Mouse (Mus musculus) hindbrain, postnatal 0 days (tissue): ENCODE results near the gene Gm10320. TPM values are rescaled to one million over a fixed set of nuclear protein-coding genes. Genes with fewer than 3 reads are reported as not detected.

Experiments
- ATAC-seq: fragments of 200-750 bp; cut with Nextera tagmentation; 2 replicates; pipeline ENCODE4 v1.8.0; 2017; ENCODE audit warnings: mild to moderate bottlenecking, moderate TSS enrichment, moderate library complexity
- DNase-seq: peaks from one replicate; pipeline ENCODE4 v3.0.0-alpha.2; 2015; ENCODE audit warnings: low spot score
- H3K27ac ChIP-seq: fragments of 300-500 bp; sonication (generic); 2 replicates; pipeline ENCODE4 v1.5.1; 2014; ENCODE audit warnings: mild to moderate bottlenecking
- H3K27me3 ChIP-seq: fragments of 300-500 bp; sonication (generic); 2 replicates; pipeline ENCODE4 v1.6.1; 2014; ENCODE audit warnings: low read length, mixed read lengths; ENCODE audit not compliant: insufficient read depth
- H3K36me3 ChIP-seq: fragments of 300-500 bp; sonication (generic); 2 replicates; pipeline ENCODE4 v1.6.1; 2014; ENCODE audit warnings: low read length, mixed read lengths; ENCODE audit not compliant: insufficient read depth
- H3K4me1 ChIP-seq: fragments of 300-500 bp; sonication (generic); 2 replicates; pipeline ENCODE4 v1.6.1; 2014; ENCODE audit warnings: antibody characterized with exemption, low read length, mixed read lengths; ENCODE audit not compliant: insufficient read depth
- H3K4me2 ChIP-seq: fragments of 300-500 bp; sonication (generic); 2 replicates; pipeline ENCODE4 v1.6.1; 2014; ENCODE audit warnings: low read depth, mild to moderate bottlenecking, low read length, moderate library complexity, mixed read lengths
- H3K4me3 ChIP-seq: fragments of 300-500 bp; sonication (generic); 2 replicates; pipeline ENCODE4 v1.5.1; 2014; ENCODE audit warnings: low read length
- H3K9ac ChIP-seq: fragments of 300-500 bp; sonication (generic); replicated peaks from 2 replicates; pipeline ENCODE4 v1.6.1; 2014; ENCODE audit warnings: mild to moderate bottlenecking, low read length, moderate library complexity, mixed read lengths
- H3K9me3 ChIP-seq: fragments of 300-500 bp; sonication (generic); 2 replicates; pipeline ENCODE4 v1.6.1; 2016; ENCODE audit warnings: low read length, mixed read lengths
- CTCF ChIP-seq: IDR thresholded peaks from 2 replicates; pipeline ENCODE4 v1.5.1; 2016; ENCODE audit warnings: antibody characterized with exemption, control low read depth, low read depth
- WGBS: fragments of 180-500 bp; shearing (Covaris S2); extraction: QIAGEN DNeasy Blood & Tissue Kit; methylation state at CpG from one replicate; pipeline ENCODE4 v1.1.7; 2014; 5-methylcytosine and 5-hydroxymethylcytosine counted together
- polyA plus RNA-seq: library from polyadenylated mRNA; unstranded; fragments of >200 nt; fragmentation: Nextera tagmentation; extraction: Ambion mirVana; gene quantifications from 2 replicates; pipeline ENCODE4 v1.2.1, GENCODE M21; 2015
- total RNA-seq: library from RNA; depleted of rRNA; stranded (reverse); fragments of >200 nt; gene quantifications from 2 replicates; pipeline ENCODE4 v1.2.3, GENCODE M21; 2014; rRNA removed

Gm10320 gene
- total and polyA plus RNA-seq, 2 experiments from 2014 or later: 0.52 to 0.74 TPM

DNA sequence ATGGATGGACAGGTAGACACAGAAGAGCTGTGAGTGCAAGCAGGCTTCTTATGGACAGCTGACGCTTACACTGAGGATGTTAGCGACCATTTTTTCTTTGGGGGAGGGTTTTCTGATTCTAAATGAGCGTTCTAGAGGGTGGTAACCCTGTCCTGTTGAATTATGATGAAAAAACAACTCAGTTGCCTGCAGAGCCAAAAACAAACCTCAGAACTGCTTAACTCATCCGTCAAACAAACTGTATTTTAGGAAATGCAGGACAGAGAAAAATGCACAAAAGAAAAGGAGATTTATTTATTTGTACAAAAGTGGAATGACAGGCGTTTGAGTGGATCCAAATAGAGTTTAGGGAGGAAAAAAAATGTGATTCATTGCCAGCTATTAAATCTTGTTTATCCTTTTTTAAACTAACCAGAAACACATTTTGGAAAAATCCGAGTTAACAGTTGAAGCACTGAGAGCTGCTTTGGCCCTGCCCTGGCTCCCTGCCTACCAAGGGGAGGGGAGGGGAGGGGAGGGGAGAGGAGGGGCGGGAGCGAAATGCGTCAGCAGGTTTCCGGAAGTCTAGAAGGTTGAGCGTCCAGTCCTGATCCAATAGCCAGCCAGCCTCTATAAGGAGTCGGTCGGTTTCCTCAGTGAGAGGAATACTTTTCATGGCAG, 51.4 kb downstream of the Gm10320 start:
- Histone ChIP-seq H3K36me3 (no peaks in the 10 kb centered on the region), H3K4me2 (no peak overlapping the region), H3K27ac (no peak overlapping the region), H3K27me3 (no peaks in the 10 kb centered on the region), H3K9me3 (no peaks in the 10 kb centered on the region), H3K4me3 (no peak overlapping the region), H3K9ac (no peak overlapping the region), H3K4me1 (no peaks in the 10 kb centered on the region)
- DNase-seq: peak; percentile 11
- WGBS: 49% methylated on average over 13 of the region's 13 CpGs
- TF ChIP-seq CTCF: no peak
- ATAC-seq: no peak

Other genes starting within 250 kb of the Gm10320 start
- gene Utp15, start 229.0 kb downstream of the Gm10320 start, total RNA-seq: 18.0 and 22.6 TPM in 2 replicates
- 22.6 and 23.1 TPM in 2 replicates for gene Utp15, start 229.0 kb downstream of the Gm10320 start, polyA plus RNA-seq
- 65.6 and 66.8 TPM in 2 replicates for gene Ankra2, start 228.9 kb downstream of the Gm10320 start, total RNA-seq
- gene Ankra2, start 228.9 kb downstream of the Gm10320 start, polyA plus RNA-seq: 79.7 and 80.3 TPM in 2 replicates
- gene Gm21976, start 212.1 kb downstream of the Gm10320 start, total RNA-seq: not detected in 2 replicates
- not detected in 2 replicates for gene Gm21976, start 212.1 kb downstream of the Gm10320 start, polyA plus RNA-seq
- 181 and 252 TPM in 2 replicates for gene Btf3, start 175.0 kb downstream of the Gm10320 start, total RNA-seq
- gene Btf3, start 175.0 kb downstream of the Gm10320 start, polyA plus RNA-seq: 476 and 491 TPM in 2 replicates
- 1.6 and 2.1 TPM in 2 replicates for gene Foxd1, start 137.8 kb downstream of the Gm10320 start, total RNA-seq
- gene Foxd1, start 137.8 kb downstream of the Gm10320 start, polyA plus RNA-seq: 0.74 and 0.88 TPM in 2 replicates
- gene Tmem174, start 145.4 kb upstream of the Gm10320 start, total RNA-seq: not detected in 2 replicates
- gene Tmem174, start 145.4 kb upstream of the Gm10320 start, polyA plus RNA-seq: 0.10 TPM in 1 of 2 replicates, not detected in the other
- not detected in 2 replicates for gene Tmem171, start 202.8 kb upstream of the Gm10320 start, total RNA-seq
- gene Tmem171, start 202.8 kb upstream of the Gm10320 start, polyA plus RNA-seq: not detected in 2 replicates